Mouse (Mus musculus) effector memory CD4-positive, alpha-beta T cell, adult 5 months (primary cell): ENCODE measurements around the gene Tmem266. TPM values are rescaled to one million over a fixed set of nuclear protein-coding genes. Genes with fewer than 3 reads are reported as not detected.

ENCODE experiments used
- polyA plus RNA-seq: library from polyadenylated mRNA; unstranded; fragments of 100-300 nt; shearing (Covaris generic); gene quantifications from one replicate; pipeline ENCODE4 v1.2.1, GENCODE M21; 2017

The Tmem266 gene
- polyA plus RNA-seq = not detected

GRCm38 (mm10) chr9:55326515-55327233 is at the start of gene Tmem266, which contains the start of gene Nrg4:
Gene Tmem266 (plus strand): TSS chr9:55326913.
Gene Nrg4 (minus strand): TSS chr9:55326844.

Other genes with a start within 250 kb of the Tmem266 start
- 54.3 TPM for gene Ube2q2, start 178.1 kb upstream of the Tmem266 start, polyA plus RNA-seq
- gene Fbxo22, start 118.0 kb upstream of the Tmem266 start, polyA plus RNA-seq = 24.8 TPM
- 1.4 TPM for gene Nrg4, start 69 bp upstream of the Tmem266 start, polyA plus RNA-seq
- gene Etfa, start 185.3 kb downstream of the Tmem266 start, polyA plus RNA-seq = 104 TPM
- not detected for gene Isl2, start 211.8 kb downstream of the Tmem266 start, polyA plus RNA-seq